Mouse (Mus musculus): ENCODE measurements at regions not wholly inside any gene's neighbourhood (a gene's known extent, or its start where the extent isn't known, plus 50 kb on each side); places are given as distances from the start of the nearest gene placed in this dataset.

- no peak for DNase-seq (ENCODE audit: inconsistent age in 2 of 2, low spot score in 1 of 2)
These were observed 217.9 kb downstream of the Nedd1 start for GRCm38 (mm10) chr10:92504271-92504670.

GRCm38 (mm10) chr10:92483592-92483991, 238.6 kb downstream of the Nedd1 start:
- DNase-seq (ENCODE audit: inconsistent age in 2 of 2, low spot score in 1 of 2): no peak

GRCm38 (mm10) chr10:92473282-92473681, 248.9 kb downstream of the Nedd1 start:
- DNase-seq (ENCODE audit: inconsistent age in 2 of 2, low spot score in 1 of 2): no peak

- no peak for DNase-seq (ENCODE audit: inconsistent age in 2 of 2, low spot score in 1 of 2)
These were observed 251.1 kb downstream of the Nedd1 start for GRCm38 (mm10) chr10:92471111-92471510.

GRCm38 (mm10) chr10:92455195-92455594, 267.0 kb downstream of the Nedd1 start:
- DNase-seq (ENCODE audit: inconsistent age in 2 of 2, low spot score in 1 of 2): no peak

GRCm38 (mm10) chr10:92453550-92453949, 268.7 kb downstream of the Nedd1 start:
- DNase-seq (ENCODE audit: inconsistent age in 2 of 2, low spot score in 1 of 2): no peak

GRCm38 (mm10) chr10:92445957-92446356, 276.3 kb downstream of the Nedd1 start:
- no peak for DNase-seq (ENCODE audit: inconsistent age in 2 of 2, low spot score in 1 of 2)

- no peak for DNase-seq (ENCODE audit: inconsistent age in 2 of 2, low spot score in 1 of 2)
These were observed 283.4 kb downstream of the Nedd1 start for GRCm38 (mm10) chr10:92438621-92439394.

GRCm38 (mm10) chr10:92429256-92429655, 293.0 kb downstream of the Nedd1 start:
- DNase-seq (ENCODE audit: inconsistent age in 2 of 2, low spot score in 1 of 2): no peak

- no peak for DNase-seq (ENCODE audit: inconsistent age in 2 of 2, low spot score in 1 of 2)
These were observed 294.2 kb downstream of the Nedd1 start for GRCm38 (mm10) chr10:92428026-92428425.

- no peak for DNase-seq (ENCODE audit: inconsistent age in 2 of 2, low spot score in 1 of 2)
These were observed 295.8 kb downstream of the Nedd1 start for GRCm38 (mm10) chr10:92426443-92426842.

- no peak for DNase-seq (ENCODE audit: inconsistent age in 2 of 2, low spot score in 1 of 2)
These were observed 309.5 kb downstream of the Nedd1 start for GRCm38 (mm10) chr10:92412737-92413136.

- DNase-seq (ENCODE audit: inconsistent age in 2 of 2, low spot score in 1 of 2): no peak
These were observed 311.4 kb downstream of the Nedd1 start for GRCm38 (mm10) chr10:92410813-92411325.

GRCm38 (mm10) chr10:92404697-92405293, 317.4 kb downstream of the Nedd1 start:
- no peak for DNase-seq (ENCODE audit: inconsistent age in 2 of 2, low spot score in 1 of 2)

GRCm38 (mm10) chr10:92400587-92401090, 321.6 kb downstream of the Nedd1 start:
- DNase-seq (ENCODE audit: inconsistent age in 2 of 2, low spot score in 1 of 2): no peak

- no peak for DNase-seq (ENCODE audit: inconsistent age in 2 of 2, low spot score in 1 of 2)
These were observed 333.0 kb downstream of the Nedd1 start for GRCm38 (mm10) chr10:92389176-92389732.

GRCm38 (mm10) chr10:92367126-92367525, 355.1 kb downstream of the Nedd1 start:
- no peak for DNase-seq (ENCODE audit: inconsistent age in 2 of 2, low spot score in 1 of 2)

- DNase-seq (ENCODE audit: inconsistent age in 2 of 2, low spot score in 1 of 2): no peak
These were observed 365.5 kb downstream of the Nedd1 start for GRCm38 (mm10) chr10:92356738-92357137.

GRCm38 (mm10) chr10:92349043-92349442, 373.2 kb downstream of the Nedd1 start:
- no peak for DNase-seq (ENCODE audit: inconsistent age in 2 of 2, low spot score in 1 of 2)

- DNase-seq (ENCODE audit: inconsistent age in 2 of 2, low spot score in 1 of 2): no peak
These were observed 374.1 kb downstream of the Nedd1 start for GRCm38 (mm10) chr10:92347960-92348675.

GRCm38 (mm10) chr10:92339671-92340070, 382.5 kb downstream of the Nedd1 start:
- no peak for DNase-seq (ENCODE audit: inconsistent age in 2 of 2, low spot score in 1 of 2)
